Mouse (Mus musculus) G1E (cell line): ENCODE results near the gene Dennd2a. TPM values are rescaled to one million over a fixed set of nuclear protein-coding genes. Genes with fewer than 3 reads are reported as not detected.
"Not testable (repeated sequence)": the region's sequence is repeated elsewhere in the genome, so short reads cannot be mapped to it uniquely, and the experiment has no call there.

Source experiments
- ATAC-seq: 2 replicates; pipeline ENCODE4 v1.8.0; 2016; ENCODE audit warnings: mild to moderate bottlenecking; ENCODE audit not compliant: insufficient number of reproducible peaks, poor library complexity, low FRiP score, severe bottlenecking; ENCODE audit errors: extremely low read depth
- DNase-seq: peaks from one replicate; pipeline ENCODE4 v3.0.0; 2012; ENCODE audit warnings: low spot score
- H3K27me3 ChIP-seq: 2 replicates; pipeline ENCODE4 v1.6.1; 2012; ENCODE audit warnings: mild to moderate bottlenecking, low read length, inconsistent platforms; ENCODE audit not compliant: insufficient read depth
- H3K36me3 ChIP-seq: replicated peaks from 2 replicates; pipeline ENCODE3; 2012; ENCODE audit warnings: mild to moderate bottlenecking, inconsistent platforms
- H3K4me1 ChIP-seq: 2 replicates; pipeline ENCODE4 v1.6.1; 2012; ENCODE audit warnings: low read depth, low read length, inconsistent platforms, mixed read lengths; ENCODE audit not compliant: insufficient read depth
- H3K4me3 ChIP-seq: 2 replicates; pipeline ENCODE4 v1.5.1; 2012; ENCODE audit warnings: low read depth, mild to moderate bottlenecking, inconsistent platforms, low read length, moderate library complexity, mixed read lengths
- H3K9me3 ChIP-seq: replicated peaks from 2 replicates; pipeline ENCODE4 v1.6.1; 2012; ENCODE audit warnings: inconsistent platforms
- CTCF ChIP-seq: IDR thresholded peaks from 2 replicates; pipeline ENCODE4 v1.5.1; 2012; ENCODE audit warnings: low read depth, low read length, inconsistent platforms, mixed read lengths
- GATA1 ChIP-seq: IDR thresholded peaks from 2 replicates; pipeline ENCODE4 v1.6.1; 2012; ENCODE audit warnings: borderline replicate concordance, low read length, inconsistent platforms, mixed read lengths
- GATA2 ChIP-seq: IDR thresholded peaks from 2 replicates; pipeline ENCODE4 v1.6.1; 2012; ENCODE audit warnings: low read depth, low read length, inconsistent platforms, borderline replicate concordance
- POLR2AphosphoS5 ChIP-seq: IDR thresholded peaks from 2 replicates; pipeline ENCODE4 v1.6.1; 2012; ENCODE audit warnings: low read depth, low read length, inconsistent platforms; ENCODE audit not compliant: insufficient replicate concordance
- TAL1 ChIP-seq: conservative IDR thresholded peaks from 2 replicates; pipeline ENCODE4 v1.6.1; 2012; ENCODE audit warnings: low read depth, low read length, inconsistent platforms, mixed read lengths
- polyA plus RNA-seq: library from polyadenylated mRNA; stranded (reverse); fragments of >175 nt; gene quantifications from 2 replicates; pipeline ENCODE4 v1.2.3, GENCODE M21; 2012
- total RNA-seq, 2 experiments: library from RNA; stranded (forward) in 1 of 2; stranded (reverse) in 1 of 2; fragments of 200-1000 nt in 1 of 2; fragments of >200 nt in 1 of 2; fragmentation: Nextera tagmentation in 1 of 2; gene quantifications; 2 replicates each; pipeline ENCODE4 v1.2.3; 2014 to 2017

Dennd2a gene
- total and polyA plus RNA-seq, 3 experiments = 0.38 TPM; not detected in 2

DNA sequence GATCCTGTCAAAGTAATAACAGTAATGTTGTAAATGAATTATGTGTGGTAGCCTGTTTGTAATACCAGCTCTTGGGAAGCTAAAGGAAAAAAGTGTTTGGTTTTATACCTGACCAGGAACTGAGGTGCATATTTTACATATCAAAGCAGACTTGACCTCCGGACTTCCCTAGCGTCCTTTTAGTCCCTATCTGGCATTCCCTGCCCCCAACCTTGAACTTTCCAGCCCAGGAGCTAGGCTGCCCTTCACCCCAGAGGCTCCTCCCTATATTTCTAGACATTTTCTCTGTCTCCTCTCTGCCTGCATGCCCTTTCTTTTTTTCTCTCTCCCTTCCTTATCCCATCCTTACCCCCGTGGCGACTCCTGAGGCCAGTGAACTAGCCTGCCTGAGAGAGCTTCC lies 136.8 kb downstream of the Dennd2a start:
- ATAC-seq (no peak), DNase-seq (no peak)
- peaks cover 56% of the 10 kb centered on the region for H3K4me1 ChIP-seq
- H3K9me3 ChIP-seq = no peaks in the 10 kb centered on the region
- TF ChIP-seq TAL1 (no peak), GATA1 (no peak), CTCF (no peak), GATA2 (no peak), POLR2AphosphoS5 (no peak)
- peak overlapping the region; percentile 100; the same call in 1 of the 2 replicates for H3K4me3 ChIP-seq
- no peaks in the 10 kb centered on the region for H3K27me3 ChIP-seq
- peaks cover 9% of the 10 kb centered on the region for H3K36me3 ChIP-seq

DNA sequence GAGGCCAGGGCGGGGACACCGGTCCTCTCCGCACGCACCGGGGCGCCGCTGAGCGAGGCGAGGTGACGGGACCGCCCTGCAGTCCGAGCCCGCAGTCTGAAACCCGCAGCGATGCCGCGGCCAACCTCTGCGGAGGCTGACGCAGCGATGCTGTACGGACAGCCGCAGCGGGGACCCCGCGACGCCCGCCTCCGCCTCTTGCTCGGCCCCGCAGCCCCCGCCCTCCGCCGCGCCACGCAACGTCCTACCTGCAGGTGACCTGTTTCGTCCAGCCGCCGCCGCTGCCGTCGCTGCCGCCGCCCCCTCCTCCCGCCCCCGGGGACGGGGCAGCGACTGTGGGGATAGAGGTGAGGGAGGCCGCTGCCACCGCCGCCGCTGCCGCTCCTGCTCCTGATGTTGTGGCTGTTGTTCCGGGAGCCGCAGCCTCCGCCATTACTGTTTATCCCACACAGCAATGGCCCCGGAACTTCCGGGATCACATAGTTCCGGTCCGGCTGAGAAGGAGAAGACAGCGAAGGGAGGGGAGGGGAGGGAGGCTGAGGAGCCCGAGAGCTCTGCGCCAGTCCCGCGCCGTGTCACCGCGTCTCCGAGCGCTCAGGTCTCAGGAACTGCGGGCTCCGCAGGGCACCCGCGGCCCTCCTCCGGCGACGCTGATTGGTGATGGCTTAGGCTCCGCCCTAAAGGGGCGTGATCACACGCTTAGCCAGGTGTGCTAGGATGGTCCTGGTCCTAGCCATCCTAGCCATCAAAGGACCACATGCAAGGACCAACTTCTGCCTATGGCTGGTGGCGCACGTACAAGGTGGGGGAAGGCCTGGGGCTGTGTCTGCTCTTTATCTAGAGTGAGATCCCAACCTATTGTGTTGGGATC lies 137.6 kb downstream of the Dennd2a start, which contains the start of gene Mkrn1:
TSS of gene Mkrn1 (minus strand) at position 612 of the 871 bp plus-strand sequence.
- Histone ChIP-seq H3K27me3 (no peaks in the 10 kb centered on the region), H3K4me3 (peak within 1 kb of the TSS; percentile 100), H3K4me1 (peaks cover 58% of the 10 kb centered on the region), H3K9me3 (no peaks in the 10 kb centered on the region), H3K36me3 (peaks cover 11% of the 10 kb centered on the region)
- ATAC-seq = peak; percentile 59; the same call in 1 of the 2 replicates
- TF ChIP-seq POLR2AphosphoS5 (no peak), CTCF (no peak), GATA1 (no peak), TAL1 (no peak), GATA2 (no peak)
- peak; percentile 89 for DNase-seq

DNA sequence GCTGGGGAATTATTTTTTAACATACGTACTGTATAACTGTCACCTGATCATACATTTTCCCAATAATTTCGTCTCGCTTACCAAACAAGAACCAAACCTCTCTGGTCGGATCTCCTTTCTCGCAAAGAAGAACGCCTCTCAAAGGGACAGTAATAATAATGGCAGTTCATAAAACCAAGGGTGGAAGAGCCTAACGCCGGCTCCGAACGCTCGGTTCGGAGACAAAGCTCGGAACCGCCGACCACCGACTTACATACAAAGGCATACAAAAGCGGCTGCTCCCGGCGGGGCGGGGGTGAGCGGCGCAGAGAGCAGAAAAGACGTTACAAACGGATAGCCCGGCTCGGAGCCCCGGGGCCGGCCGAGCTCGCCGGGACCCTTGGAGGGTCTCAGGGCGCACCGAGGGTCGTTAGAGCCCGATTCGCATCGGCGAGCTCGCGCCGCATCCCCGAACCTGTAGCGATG lies 138.2 kb downstream of the Dennd2a start:
- peak overlapping the region; percentile 100 for H3K4me3 ChIP-seq
- H3K4me1 ChIP-seq = peaks cover 58% of the 10 kb centered on the region
- ATAC-seq = no peak
- H3K27me3 ChIP-seq = no peaks in the 10 kb centered on the region
- DNase-seq = no peak
- H3K9me3 ChIP-seq = no peaks in the 10 kb centered on the region
- no peak for TF ChIP-seq GATA2
- TF ChIP-seq TAL1 = no peak
- TF ChIP-seq POLR2AphosphoS5 = no peak
- no peak for TF ChIP-seq GATA1
- TF ChIP-seq CTCF = no peak
- peaks cover 17% of the 10 kb centered on the region for H3K36me3 ChIP-seq

DNA sequence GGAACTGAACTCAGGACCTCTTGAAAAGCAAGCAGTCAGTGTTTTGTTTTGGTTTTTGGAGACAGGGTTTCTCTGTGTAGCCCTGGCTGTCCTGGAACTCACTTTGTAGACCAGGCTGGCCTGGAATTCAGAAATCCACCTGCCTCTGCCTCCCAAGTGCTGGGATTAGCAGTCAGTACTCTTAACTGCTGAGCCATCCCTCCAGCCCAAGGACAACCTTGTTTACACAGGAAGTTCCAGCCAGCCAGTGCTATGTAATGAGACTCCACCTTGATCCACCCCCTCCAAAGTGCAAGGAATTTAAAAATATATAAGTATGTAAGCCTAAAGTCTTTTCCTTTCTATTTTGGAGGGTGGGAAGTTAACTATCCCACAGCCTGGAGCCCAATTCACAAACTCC lies 141.0 kb downstream of the Dennd2a start:
- H3K4me3 ChIP-seq, ATAC-seq, H3K27me3 ChIP-seq, DNase-seq, H3K9me3 ChIP-seq: not testable (repeated sequence)
- Histone ChIP-seq H3K36me3 (peaks cover 28% of the 10 kb centered on the region), H3K4me1 (peaks cover 38% of the 10 kb centered on the region)

DNA sequence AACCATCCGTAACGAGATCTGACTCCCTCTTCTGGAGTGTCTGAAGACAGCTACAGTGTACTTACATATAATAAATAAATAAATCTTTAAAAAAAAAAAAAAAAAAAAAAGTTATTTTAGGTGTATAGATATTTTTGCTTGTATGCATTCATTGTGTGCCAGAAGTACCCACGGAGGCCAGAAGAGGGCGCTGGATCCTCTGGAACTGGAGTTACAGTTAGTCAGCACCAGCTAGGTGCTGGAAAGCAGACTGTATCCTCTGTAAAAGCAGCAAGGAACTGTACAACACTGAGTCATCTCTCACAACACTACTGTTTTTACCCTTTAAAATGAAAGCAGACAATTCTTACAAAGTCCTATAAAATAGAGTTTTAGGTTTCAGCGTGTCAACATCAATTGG lies 141.9 kb downstream of the Dennd2a start:
- no peak for DNase-seq
- H3K4me1 ChIP-seq = peaks cover 36% of the 10 kb centered on the region
- H3K27me3 ChIP-seq = no peaks in the 10 kb centered on the region
- no peak for ATAC-seq
- no peak overlapping the region for H3K4me3 ChIP-seq
- H3K9me3 ChIP-seq = no peaks in the 10 kb centered on the region
- TF ChIP-seq CTCF = peak; percentile 62
- TF ChIP-seq GATA2 = no peak
- TF ChIP-seq POLR2AphosphoS5 = no peak
- H3K36me3 ChIP-seq = peaks cover 32% of the 10 kb centered on the region

DNA sequence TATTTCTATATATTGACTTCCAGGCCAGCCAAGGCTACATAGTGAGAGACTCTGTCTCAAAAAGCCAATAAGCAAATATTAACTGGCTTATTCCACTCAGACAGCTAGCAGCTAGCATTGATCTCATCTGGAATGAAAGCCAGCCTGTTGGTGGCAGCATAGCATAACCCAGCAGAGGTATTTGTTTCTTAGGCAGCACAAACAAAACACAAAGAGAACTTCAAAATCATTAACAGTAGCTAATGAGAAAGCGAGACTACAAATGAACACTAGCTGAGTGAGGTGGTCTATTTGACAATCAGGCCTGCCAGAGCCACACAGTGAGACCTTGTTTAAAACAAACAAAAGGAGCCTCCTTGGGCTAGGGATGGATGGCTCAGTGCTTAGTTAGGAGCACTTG lies 143.6 kb downstream of the Dennd2a start:
- Histone ChIP-seq H3K4me1 (peaks cover 29% of the 10 kb centered on the region), H3K4me3 (no peak overlapping the region), H3K36me3 (peaks cover 46% of the 10 kb centered on the region)

More for the DNA sequence above, 143.6 kb downstream of the Dennd2a start:
- Histone ChIP-seq H3K27me3 (no peaks in the 10 kb centered on the region), H3K9me3 (no peaks in the 10 kb centered on the region)
- TF ChIP-seq TAL1 (no peak), GATA2 (no peak), GATA1 (no peak), POLR2AphosphoS5 (no peak), CTCF (no peak)
- ATAC-seq (no peak), DNase-seq (no peak)

Other genes with a start within 250 kb of the Dennd2a start
- 4.1 and 18.0 TPM in 2 replicates for gene Slc37a3, start 180.2 kb downstream of the Dennd2a start, total RNA-seq (2014; fragmentation: Nextera tagmentation)
- 17.9 and 22.4 TPM in 2 replicates for gene Slc37a3, start 180.2 kb downstream of the Dennd2a start, total RNA-seq (2017)
- 1.3 and 2.1 TPM in 2 replicates for gene Slc37a3, start 180.2 kb downstream of the Dennd2a start, polyA plus RNA-seq
- gene Rab19, start 176.7 kb downstream of the Dennd2a start, total RNA-seq (2014; fragmentation: Nextera tagmentation) = not detected in 2 replicates
- gene Rab19, start 176.7 kb downstream of the Dennd2a start, total RNA-seq (2017) = 1.9 and 2.5 TPM in 2 replicates
- gene Rab19, start 176.7 kb downstream of the Dennd2a start, polyA plus RNA-seq = not detected in 2 replicates
- gene Mkrn1, start 137.4 kb downstream of the Dennd2a start, total RNA-seq (2014; fragmentation: Nextera tagmentation) = 39.8 and 60.5 TPM in 2 replicates
- gene Mkrn1, start 137.4 kb downstream of the Dennd2a start, total RNA-seq (2017) = 58.6 and 59.5 TPM in 2 replicates
- 45.4 and 66.4 TPM in 2 replicates for gene Mkrn1, start 137.4 kb downstream of the Dennd2a start, polyA plus RNA-seq
- gene Adck2, start 16.0 kb upstream of the Dennd2a start, total RNA-seq (2014; fragmentation: Nextera tagmentation) = 6.8 and 10.0 TPM in 2 replicates
- gene Adck2, start 16.0 kb upstream of the Dennd2a start, total RNA-seq (2017) = 5.3 and 9.8 TPM in 2 replicates
- 10.6 and 12.1 TPM in 2 replicates for gene Adck2, start 16.0 kb upstream of the Dennd2a start, polyA plus RNA-seq
- gene Gm42420, start 27.9 kb upstream of the Dennd2a start, total RNA-seq (2014; fragmentation: Nextera tagmentation) = not detected in 2 replicates
- 0.27 TPM in 1 of 2 replicates, not detected in the other for gene Gm42420, start 27.9 kb upstream of the Dennd2a start, total RNA-seq (2017)
- gene Gm42420, start 27.9 kb upstream of the Dennd2a start, polyA plus RNA-seq = not detected in 2 replicates
- 18.2 and 22.0 TPM in 2 replicates for gene Ndufb2, start 34.7 kb upstream of the Dennd2a start, total RNA-seq (2014; fragmentation: Nextera tagmentation)
- gene Ndufb2, start 34.7 kb upstream of the Dennd2a start, total RNA-seq (2017) = 76.2 and 78.6 TPM in 2 replicates
- gene Ndufb2, start 34.7 kb upstream of the Dennd2a start, polyA plus RNA-seq = 155 and 244 TPM in 2 replicates
- 42.5 and 45.4 TPM in 2 replicates for gene Braf, start 167.6 kb upstream of the Dennd2a start, total RNA-seq (2014; fragmentation: Nextera tagmentation)
- gene Braf, start 167.6 kb upstream of the Dennd2a start, total RNA-seq (2017) = 10.4 and 12.7 TPM in 2 replicates
- gene Braf, start 167.6 kb upstream of the Dennd2a start, polyA plus RNA-seq = 1.6 and 1.9 TPM in 2 replicates